In the genomic region with DNA sequence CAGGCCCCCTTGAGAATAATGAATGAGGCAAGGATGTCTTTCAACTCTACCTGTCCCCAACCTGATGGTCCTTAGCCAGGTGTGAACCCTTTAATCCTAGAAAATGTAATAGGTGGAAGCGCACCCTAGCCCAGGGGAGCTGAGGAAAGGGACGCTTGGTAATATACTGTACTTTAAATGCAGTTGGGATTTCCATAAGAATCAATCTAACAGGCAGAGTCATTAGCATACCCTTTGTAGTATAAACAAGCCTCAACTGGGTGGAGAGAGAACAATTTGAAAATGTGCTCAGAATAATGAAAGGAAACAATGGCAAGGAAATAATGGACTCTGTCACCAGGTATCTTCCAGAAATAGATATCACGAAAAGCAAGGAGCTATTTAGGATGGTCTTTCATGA, we compare ENCODE assay signal across 26 mouse cellular contexts. TPM values are rescaled to one million over a fixed set of nuclear protein-coding genes. Genes with fewer than 3 reads are reported as not detected.
"Had no signal": no experiment of that assay in that cellular context is flagged by ENCODE, and none has a peak within 500 bp of the region (broad histone marks: within the 10 kb centered on the region; RNA-seq: fewer than 3 reads in every experiment).

No protein-coding gene starts in this region.

- DNase-seq: gastrocnemius, adult 2 months; gastrocnemius, postnatal 10 days; gastrocnemius, postnatal 25 days; heart, adult 2 months; heart, postnatal 10 days; heart, postnatal 4 days; kidney, adult 18-20 months; kidney, adult 8-10 months; kidney, postnatal 14 days; kidney, postnatal 4 days; liver; liver, embryonic 13.5 days had no signal

- ATAC-seq: hindbrain, embryonic 16.5 days; inflammation-experienced regulatory T-cells, adult 6 months; intestine, embryonic 15.5 days; intestine, postnatal 0 days had no signal

- H3K36me3 ChIP-seq: heart, embryonic 12.5 days; hindbrain, embryonic 10.5 days; hindbrain, embryonic 12.5 days; intestine, embryonic 15.5 days; limb, embryonic 10.5 days; limb, embryonic 12.5 days; liver, embryonic 13.5 days; liver, embryonic 15.5 days had no signal

- H3K27ac ChIP-seq: gastrocnemius, adult 2 months; heart, adult 2 months; hindbrain, embryonic 12.5 days; hindbrain, embryonic 14.5 days; intestine, embryonic 15.5 days; layer of hippocampus, adult 2 months; left cerebral cortex, adult 2 months; limb, embryonic 10.5 days; limb, embryonic 12.5 days; liver, embryonic 13.5 days; liver, embryonic 15.5 days had no signal

- H3K9me3 ChIP-seq: heart, embryonic 12.5 days; hindbrain, embryonic 10.5 days; hindbrain, embryonic 12.5 days; intestine, embryonic 15.5 days; limb, embryonic 10.5 days; limb, embryonic 12.5 days; liver, embryonic 13.5 days; liver, embryonic 15.5 days had no signal

- H3K27me3 ChIP-seq: heart, embryonic 12.5 days; hindbrain, embryonic 12.5 days; intestine, embryonic 15.5 days; limb, embryonic 12.5 days; liver, embryonic 13.5 days; liver, embryonic 15.5 days had no signal

- H3K9ac ChIP-seq: heart, embryonic 12.5 days; hindbrain, embryonic 12.5 days; hindbrain, embryonic 14.5 days; intestine, embryonic 15.5 days; limb, embryonic 12.5 days; liver, embryonic 13.5 days; liver, embryonic 15.5 days had no signal

- H3K4me3 ChIP-seq: gastrocnemius, adult 2 months; heart, adult 2 months; heart, embryonic 12.5 days; hindbrain, embryonic 10.5 days; hindbrain, embryonic 12.5 days; intestine, embryonic 15.5 days; layer of hippocampus, adult 2 months; left cerebral cortex, adult 2 months; limb, embryonic 10.5 days; limb, embryonic 12.5 days; liver, embryonic 13.5 days; liver, embryonic 15.5 days had no signal

- H3K4me2 ChIP-seq: heart, embryonic 12.5 days; hindbrain, embryonic 12.5 days; hindbrain, embryonic 14.5 days; intestine, embryonic 15.5 days; limb, embryonic 12.5 days; liver, embryonic 11.5 days; liver, embryonic 13.5 days; liver, embryonic 15.5 days had no signal

RNA-seq across cellular contexts. Expression of a gene that starts 16.7 kb away (rescaled TPM):
- polyA plus RNA-seq: inflammation-experienced regulatory T-cells, adult 6 months had no signal
